Mouse (Mus musculus): Measurements from ENCODE around the gene Mpp5. TPM values are rescaled to one million over a fixed set of nuclear protein-coding genes. Genes with fewer than 3 reads are reported as not detected.

Gene Mpp5
- 22.6 TPM for polyA plus RNA-seq (2014; fragmentation: Illumina TruSeq; extraction: RNeasy Lipid Tissue Mini Kit (QIAGEN cat#74804); ENCODE audit: insufficient read depth, low read depth, low replicate concordance)

DNA sequence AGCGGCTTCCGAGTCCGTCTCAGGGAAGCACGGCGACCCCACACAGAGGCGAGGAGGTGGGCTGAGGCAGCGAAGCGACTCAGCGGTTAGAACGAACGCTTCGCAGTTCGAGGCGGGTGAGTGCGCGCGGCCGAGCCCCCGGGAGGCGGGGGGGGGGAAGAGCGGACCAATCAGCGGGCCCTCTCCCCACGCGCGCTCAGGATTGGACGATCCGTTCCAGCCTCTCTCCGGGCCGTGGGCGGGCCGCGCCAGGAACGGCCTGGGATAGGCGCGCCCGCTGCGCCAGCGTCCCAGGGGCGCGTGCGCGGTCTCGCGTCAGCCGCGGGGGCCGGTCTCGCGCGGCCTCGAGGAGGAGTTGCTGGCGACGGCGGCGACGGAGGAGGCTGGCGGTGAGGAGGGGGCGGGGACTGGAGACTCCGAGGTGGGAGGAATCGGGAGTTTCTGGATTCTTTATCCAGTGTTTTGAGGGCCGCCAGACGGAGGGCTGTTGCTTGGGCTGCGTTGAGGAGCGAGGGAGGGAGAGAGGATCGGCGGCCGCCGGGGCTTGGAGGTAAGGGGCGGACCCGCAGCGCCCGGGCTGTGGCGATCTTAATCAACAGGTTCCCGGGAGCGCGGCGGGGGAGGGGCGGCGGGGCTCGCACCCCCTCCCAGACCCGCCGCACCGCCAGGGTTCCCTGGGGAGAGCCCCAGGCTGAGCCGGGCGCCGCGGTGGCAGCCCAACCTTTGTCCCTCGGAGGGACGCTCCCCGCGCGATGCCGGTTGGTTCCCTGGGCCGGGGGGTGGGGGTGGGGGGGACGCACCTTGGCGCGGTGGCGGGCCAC, at the start of gene Mpp5:
Gene Mpp5, plus strand, starts transcription at position 351 of the 821 bp plus-strand sequence.

DNA sequence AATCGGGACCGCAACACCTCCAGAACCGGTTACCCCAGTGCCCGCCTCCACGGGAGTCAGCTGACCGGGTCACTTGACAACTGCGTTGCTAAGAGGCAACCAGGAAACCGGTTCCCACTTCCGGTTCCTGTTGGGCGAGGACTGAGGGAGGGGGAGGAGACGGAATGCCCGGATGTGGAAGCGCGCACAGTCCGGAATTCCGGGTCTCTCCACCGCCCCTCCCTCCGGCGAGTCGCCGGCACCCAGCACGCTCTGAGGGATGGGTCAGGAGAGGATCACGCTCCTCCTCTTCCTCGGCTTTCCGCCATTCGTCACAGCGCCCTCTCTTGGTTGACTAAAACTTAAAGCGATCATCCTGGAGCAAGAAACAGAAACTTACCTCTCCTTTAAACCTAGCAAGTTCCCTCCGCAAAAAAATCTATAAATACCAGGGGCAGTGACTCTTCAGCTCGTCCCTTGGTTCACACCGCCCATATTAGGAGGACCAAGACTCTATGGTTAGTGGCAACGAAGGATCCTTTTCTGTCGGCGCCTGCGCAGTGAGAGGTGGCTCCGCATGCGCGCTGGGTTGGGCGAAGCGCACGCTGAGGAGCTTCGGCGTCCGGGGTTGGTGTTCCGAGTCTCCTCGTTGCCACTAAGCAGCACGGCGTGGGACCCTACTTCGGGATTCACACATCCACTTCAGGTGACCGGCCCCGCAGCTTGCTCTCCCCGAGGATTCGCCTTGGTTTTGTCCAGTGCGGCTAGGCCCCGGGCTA, 113.0 kb downstream of the Mpp5 start, which contains the start of the genes Atp6v1d and Eif2s1:
Gene Atp6v1d, minus strand, starts transcription at position 143 of the 758 bp plus-strand sequence.
Gene Eif2s1, plus strand, starts transcription at position 324 of the 758 bp plus-strand sequence.

Other genes starting within 250 kb of the Mpp5 start
- gene Fam71d, start 57.4 kb upstream of the Mpp5 start, polyA plus RNA-seq (2014; fragmentation: Illumina TruSeq; extraction: RNeasy Lipid Tissue Mini Kit (QIAGEN cat#74804); ENCODE audit: insufficient read depth, low read depth, low replicate concordance), result not detected
- gene Atp6v1d, start 112.7 kb downstream of the Mpp5 start, polyA plus RNA-seq (2014; fragmentation: Illumina TruSeq; extraction: RNeasy Lipid Tissue Mini Kit (QIAGEN cat#74804); ENCODE audit: insufficient read depth, low read depth, low replicate concordance), result 58.9 TPM
- 30.2 TPM for gene Eif2s1, start 112.9 kb downstream of the Mpp5 start, polyA plus RNA-seq (2014; fragmentation: Illumina TruSeq; extraction: RNeasy Lipid Tissue Mini Kit (QIAGEN cat#74804); ENCODE audit: insufficient read depth, low read depth, low replicate concordance)
- gene Plek2, start 158.1 kb downstream of the Mpp5 start, polyA plus RNA-seq (2014; fragmentation: Illumina TruSeq; extraction: RNeasy Lipid Tissue Mini Kit (QIAGEN cat#74804); ENCODE audit: insufficient read depth, low read depth, low replicate concordance), result 0.77 TPM

All from lung, adult 10 weeks (tissue).